ENCODE assay signal across 18 mouse cellular contexts in genomic region chr7:125886116-125886680, GRCm38 (mm10).
A peak's percentile ranks its signal among the peaks of the same experiment; 100 is the strongest.
DNase-seq lines count a peak whose midpoint lies in the region; ATAC-seq and TF ChIP-seq lines count a peak whose summit lies in the region.
"Had no signal": no experiment of that assay in that cellular context is flagged by ENCODE, and none has a peak within 500 bp of the region (broad histone marks: within the 10 kb centered on the region; RNA-seq: fewer than 3 reads in every experiment).

No protein-coding gene starts in this region.

- 77% methylated on average over 4 of the region's 4 CpGs for WGBS in midbrain, embryonic 11.5 days
- WGBS in midbrain, embryonic 10.5 days: 82% methylated on average over 4 of the region's 4 CpGs
- 23% methylated on average over 4 of the region's 4 CpGs for WGBS in limb, embryonic 14.5 days

- TF ChIP-seq POLR2A in limb, embryonic 14.5 days (IDR thresholded peaks at IDR 0.05; ENCODE audit: borderline replicate concordance, extremely low read depth, insufficient read depth, insufficient read length): no peak

- H3K4me3 ChIP-seq in midbrain, embryonic 11.5 days (ENCODE audit: low read depth, low read length): no peak overlapping the region
- no peak overlapping the region for H3K4me3 ChIP-seq in midbrain, embryonic 10.5 days
- no peak overlapping the region for H3K4me3 ChIP-seq in limb, embryonic 14.5 days (replicated peaks; ENCODE audit: low read length)
- H3K4me3 ChIP-seq: left cerebral cortex, adult 2 months; limb, embryonic 15.5 days; liver, embryonic 15.5 days; neural tube, embryonic 13.5 days had no signal

- peak; percentile 34 for DNase-seq in gastrocnemius, adult 18-20 months (ENCODE audit: low spot score)
- no peak for DNase-seq in gastrocnemius, postnatal 10 days
- peak; percentile 81 for DNase-seq in midbrain, embryonic 11.5 days (ENCODE audit: low spot score, missing footprints)
- no peak for DNase-seq in midbrain, embryonic 10.5 days (ENCODE audit: low spot score)
- no peak for DNase-seq in limb, embryonic 14.5 days (ENCODE audit: low spot score)
- peak; percentile 39 for DNase-seq in skeletal muscle tissue, adult 2 months (ENCODE audit: low read depth, low spot score)
- DNase-seq in lung, postnatal 14 days: no peak
- no peak for DNase-seq in heart, postnatal 14 days
- DNase-seq: adrenal gland, postnatal 36 days; cerebellum, adult 2 months; heart, postnatal 4 days; kidney, postnatal 36 days; thymus, postnatal 36 days had no signal

- H3K4me2 ChIP-seq in midbrain, embryonic 11.5 days: no peak overlapping the region
- H3K4me2 ChIP-seq in limb, embryonic 14.5 days (replicated peaks; ENCODE audit: low read depth, low read length, severe bottlenecking): no peak overlapping the region
- H3K4me2 ChIP-seq: limb, embryonic 15.5 days; liver, embryonic 15.5 days; neural tube, embryonic 13.5 days had no signal

- H3K9me3 ChIP-seq in midbrain, embryonic 11.5 days (ENCODE audit: control insufficient read depth, low read length): no peaks in the 10 kb centered on the region
- H3K9me3 ChIP-seq in midbrain, embryonic 10.5 days (replicated peaks): no peaks in the 10 kb centered on the region
- no peaks in the 10 kb centered on the region for H3K9me3 ChIP-seq in limb, embryonic 14.5 days (ENCODE audit: control insufficient read depth, low read length)
- H3K9me3 ChIP-seq: limb, embryonic 15.5 days; liver, embryonic 15.5 days; neural tube, embryonic 13.5 days had no signal

- H3K27ac ChIP-seq in midbrain, embryonic 11.5 days (ENCODE audit: low read depth, low read length): no peak overlapping the region
- no peak overlapping the region; the same call in 1 of the 2 replicates for H3K27ac ChIP-seq in midbrain, embryonic 10.5 days (replicated peaks)
- H3K27ac ChIP-seq in limb, embryonic 14.5 days (replicated peaks; ENCODE audit: low read depth, low read length): no peak overlapping the region
- H3K27ac ChIP-seq: left cerebral cortex, adult 2 months; limb, embryonic 15.5 days; liver, embryonic 15.5 days; neural tube, embryonic 13.5 days had no signal

- H3K9ac ChIP-seq in midbrain, embryonic 11.5 days (ENCODE audit: low read length): no peak overlapping the region
- no peak overlapping the region for H3K9ac ChIP-seq in limb, embryonic 14.5 days (ENCODE audit: low read depth, low read length, severe bottlenecking)
- H3K9ac ChIP-seq: limb, embryonic 15.5 days; liver, embryonic 15.5 days; neural tube, embryonic 13.5 days had no signal

- no peak for ATAC-seq in midbrain, embryonic 11.5 days (ENCODE audit: low FRiP score)
- ATAC-seq in limb, embryonic 14.5 days (ENCODE audit: low FRiP score, low read depth): peak; percentile 30; the same call in 1 of the 2 replicates
- ATAC-seq: intestine, embryonic 16.5 days had no signal

- intact Hi-C loops in heart, postnatal 14 days (cut with DNase I): no loop called here

- H3K4me1 ChIP-seq in midbrain, embryonic 11.5 days (ENCODE audit: control insufficient read depth, insufficient read depth, low read length): peaks cover 2% of the 10 kb centered on the region; the same call in 1 of the 2 replicates
- H3K4me1 ChIP-seq in midbrain, embryonic 10.5 days: peaks cover 29% of the 10 kb centered on the region
- H3K4me1 ChIP-seq in limb, embryonic 14.5 days (ENCODE audit: control insufficient read depth, insufficient read depth, low read length): peaks cover 12% of the 10 kb centered on the region
- H3K4me1 ChIP-seq: liver, embryonic 15.5 days had no signal

- H3K36me3 ChIP-seq in midbrain, embryonic 11.5 days (ENCODE audit: control insufficient read depth, insufficient read depth, low read length): no peaks in the 10 kb centered on the region
- no peaks in the 10 kb centered on the region for H3K36me3 ChIP-seq in midbrain, embryonic 10.5 days
- no peaks in the 10 kb centered on the region for H3K36me3 ChIP-seq in limb, embryonic 14.5 days (ENCODE audit: control insufficient read depth, insufficient read depth, low read length)
- H3K36me3 ChIP-seq: limb, embryonic 15.5 days; liver, embryonic 15.5 days; neural tube, embryonic 13.5 days had no signal

- no peaks in the 10 kb centered on the region for H3K27me3 ChIP-seq in midbrain, embryonic 11.5 days (ENCODE audit: control insufficient read depth, insufficient read depth, low read length)
- no peaks in the 10 kb centered on the region for H3K27me3 ChIP-seq in midbrain, embryonic 10.5 days (ENCODE audit: low read depth, poor library complexity, severe bottlenecking)
- H3K27me3 ChIP-seq in limb, embryonic 14.5 days (ENCODE audit: control insufficient read depth, insufficient read depth, low read length): no peaks in the 10 kb centered on the region
- H3K27me3 ChIP-seq: limb, embryonic 15.5 days; neural tube, embryonic 13.5 days had no signal

Comparison
In these comparisons a context has a peak if more than half of its experiments do, and no peak if none do; other contexts are left out.
1. DNase-seq: peak in gastrocnemius, adult 18-20 months (single experiment), midbrain, embryonic 11.5 days (single experiment) and skeletal muscle tissue, adult 2 months (single experiment); none in gastrocnemius, postnatal 10 days (single experiment), midbrain, embryonic 10.5 days (single experiment), limb, embryonic 14.5 days (single experiment), lung, postnatal 14 days (single experiment) and heart, postnatal 14 days (0 of 2).